ENCODE assay signal across 15 mouse cellular contexts in genomic region chr4:88046280-88046679, GRCm38 (mm10). TPM values are rescaled to one million over a fixed set of nuclear protein-coding genes. Genes with fewer than 3 reads are reported as not detected.
DNase-seq lines count a peak whose midpoint lies in the region; ATAC-seq and TF ChIP-seq lines count a peak whose summit lies in the region.
"Had no signal": no experiment of that assay in that cellular context is flagged by ENCODE, and none has a peak within 500 bp of the region (broad histone marks: within the 10 kb centered on the region; RNA-seq: fewer than 3 reads in every experiment).

No protein-coding gene starts in this region.

- H3K9me3 ChIP-seq in forebrain, embryonic 10.5 days, result no peaks in the 10 kb centered on the region
- H3K9me3 ChIP-seq in hindbrain, embryonic 14.5 days (ENCODE audit: control insufficient read depth, low read length), result no peaks in the 10 kb centered on the region
- H3K9me3 ChIP-seq in liver, postnatal 0 days (ENCODE audit: low read length), result no peaks in the 10 kb centered on the region
- H3K9me3 ChIP-seq: embryonic facial prominence, embryonic 10.5 days; liver, embryonic 12.5 days had no signal

- no peak overlapping the region for H3K27ac ChIP-seq in forebrain, embryonic 10.5 days
- H3K27ac ChIP-seq in hindbrain, embryonic 14.5 days, result no peak overlapping the region
- H3K27ac ChIP-seq in liver, postnatal 0 days (ENCODE audit: low read depth), result no peak overlapping the region
- H3K27ac ChIP-seq: embryonic facial prominence, embryonic 10.5 days; kidney, postnatal 0 days; liver, embryonic 12.5 days had no signal

- peak; percentile 89 for ATAC-seq in activated CD4-positive, CD25-positive, alpha-beta regulatory T cell, adult 4 months
- no peak for ATAC-seq in hindbrain, embryonic 14.5 days (ENCODE audit: low FRiP score)
- ATAC-seq in liver, postnatal 0 days, result no peak
- ATAC-seq: liver, embryonic 12.5 days had no signal

- H3K4me1 ChIP-seq in forebrain, embryonic 10.5 days, result no peaks in the 10 kb centered on the region
- no peaks in the 10 kb centered on the region for H3K4me1 ChIP-seq in hindbrain, embryonic 14.5 days (replicated peaks; ENCODE audit: control insufficient read depth, insufficient read depth, low read length)
- H3K4me1 ChIP-seq in liver, postnatal 0 days (ENCODE audit: insufficient read depth), result no peaks in the 10 kb centered on the region
- H3K4me1 ChIP-seq: liver, embryonic 12.5 days had no signal

- no peak overlapping the region for H3K9ac ChIP-seq in hindbrain, embryonic 14.5 days
- H3K9ac ChIP-seq in liver, postnatal 0 days (replicated peaks), result no peak overlapping the region
- H3K9ac ChIP-seq: liver, embryonic 12.5 days had no signal

- 81% methylated on average over 8 of the region's 8 CpGs for WGBS in forebrain, embryonic 10.5 days
- 74% methylated on average over 8 of the region's 8 CpGs for WGBS in hindbrain, embryonic 14.5 days
- 36% methylated on average over 8 of the region's 8 CpGs for WGBS in liver, postnatal 0 days (ENCODE audit: insufficient replicate concordance)

- H3K4me2 ChIP-seq in hindbrain, embryonic 14.5 days (replicated peaks), result no peak overlapping the region
- H3K4me2 ChIP-seq in liver, postnatal 0 days (ENCODE audit: low read depth, low read length), result no peak overlapping the region
- H3K4me2 ChIP-seq: liver, embryonic 12.5 days had no signal

- peak; percentile 6 to 13 for DNase-seq in spleen, adult 18-20 months
- DNase-seq in spleen, postnatal 14 days (ENCODE audit: low spot score in 2 of 2), result no peak
- peak; percentile 75 for DNase-seq in naive thymus-derived CD4-positive, alpha-beta T cell, adult 2 months (ENCODE audit: low read depth)
- DNase-seq in thymus, postnatal 36 days, result peak; percentile 33 to 52
- no peak for DNase-seq in forebrain, embryonic 10.5 days (ENCODE audit: extremely low spot score, low spot score)
- DNase-seq in hindbrain, embryonic 14.5 days (ENCODE audit: low spot score), result no peak
- no peak for DNase-seq in liver, postnatal 0 days
- DNase-seq: adrenal gland, adult 2 months; cerebellum, postnatal 10 days; heart, postnatal 10 days; lung, postnatal 4 days had no signal

- H3K36me3 ChIP-seq in forebrain, embryonic 10.5 days (replicated peaks), result no peaks in the 10 kb centered on the region
- no peaks in the 10 kb centered on the region for H3K36me3 ChIP-seq in hindbrain, embryonic 14.5 days (replicated peaks; ENCODE audit: control insufficient read depth, insufficient read depth)
- H3K36me3 ChIP-seq in liver, postnatal 0 days (replicated peaks; ENCODE audit: insufficient read depth, low read length), result no peaks in the 10 kb centered on the region
- H3K36me3 ChIP-seq: embryonic facial prominence, embryonic 10.5 days; liver, embryonic 12.5 days had no signal

- TF ChIP-seq EP300 in liver, postnatal 0 days (IDR thresholded peaks at IDR 0.05; ENCODE audit: low read depth), result no peak

- H3K27me3 ChIP-seq in forebrain, embryonic 10.5 days (ENCODE audit: poor library complexity, severe bottlenecking), result no peaks in the 10 kb centered on the region
- H3K27me3 ChIP-seq in hindbrain, embryonic 14.5 days (ENCODE audit: control insufficient read depth, insufficient read depth, low read length), result no peaks in the 10 kb centered on the region
- no peaks in the 10 kb centered on the region for H3K27me3 ChIP-seq in liver, postnatal 0 days (ENCODE audit: insufficient read depth, low read length)
- H3K27me3 ChIP-seq: liver, embryonic 12.5 days had no signal

- H3K4me3 ChIP-seq in forebrain, embryonic 10.5 days, result no peak overlapping the region
- no peak overlapping the region for H3K4me3 ChIP-seq in hindbrain, embryonic 14.5 days (replicated peaks; ENCODE audit: low read length)
- no peak overlapping the region for H3K4me3 ChIP-seq in liver, postnatal 0 days (ENCODE audit: low read depth, low read length)
- H3K4me3 ChIP-seq: embryonic facial prominence, embryonic 10.5 days; liver, embryonic 12.5 days had no signal

- TF ChIP-seq CTCF in liver, postnatal 0 days (IDR thresholded peaks at IDR 0.05; ENCODE audit: low read depth), result no peak

RNA-seq across cellular contexts. Expression of gene Mllt3, which starts 13.1 kb away (rescaled TPM):
- polyA plus RNA-seq in activated CD4-positive, CD25-positive, alpha-beta regulatory T cell, adult 4 months (2017; shearing (Covaris generic)), result 100 to 1,000 TPM; 100 to 106 TPM
- polyA plus RNA-seq in forebrain, embryonic 10.5 days (2016; fragmentation: Nextera tagmentation; extraction: Ambion mirVana), result 51.8 and 55.6 TPM in 2 replicates
- 68.8 and 72.9 TPM in 2 replicates for polyA plus RNA-seq in hindbrain, embryonic 14.5 days (2014; fragmentation: Nextera tagmentation; extraction: Ambion mirVana)
- polyA plus RNA-seq in liver, postnatal 0 days (2015; fragmentation: Nextera tagmentation; extraction: Ambion mirVana), result 28.5 and 34.8 TPM in 2 replicates

RNA-seq across cellular contexts. Expression of gene Focad, which starts 48.1 kb away (rescaled TPM):
- 10 to 100 TPM; 11.2 to 15.4 TPM for polyA plus RNA-seq in activated CD4-positive, CD25-positive, alpha-beta regulatory T cell, adult 4 months (2017; shearing (Covaris generic))
- polyA plus RNA-seq in forebrain, embryonic 10.5 days (2016; fragmentation: Nextera tagmentation; extraction: Ambion mirVana), result 18.2 and 18.9 TPM in 2 replicates
- 15.2 and 18.7 TPM in 2 replicates for polyA plus RNA-seq in hindbrain, embryonic 14.5 days (2014; fragmentation: Nextera tagmentation; extraction: Ambion mirVana)
- polyA plus RNA-seq in liver, postnatal 0 days (2015; fragmentation: Nextera tagmentation; extraction: Ambion mirVana), result 3.4 and 3.5 TPM in 2 replicates

Comparison
In these comparisons a context has a peak if more than half of its experiments do, and no peak if none do; other contexts are left out.
1. DNase-seq: peak in spleen, adult 18-20 months (2 of 2), naive thymus-derived CD4-positive, alpha-beta T cell, adult 2 months (single experiment) and thymus, postnatal 36 days (2 of 2); none in spleen, postnatal 14 days (0 of 2), forebrain, embryonic 10.5 days (single experiment), hindbrain, embryonic 14.5 days (single experiment) and liver, postnatal 0 days (single experiment).